In genomic region chr2:77245806-77246205, GRCm38 (mm10) we compare ENCODE assay signal across 14 mouse cellular contexts. TPM values are rescaled to one million over a fixed set of nuclear protein-coding genes. Genes with fewer than 3 reads are reported as not detected.
DNase-seq lines count a peak whose midpoint lies in the region; ATAC-seq and TF ChIP-seq lines count a peak whose summit lies in the region.
"Had no signal": no experiment of that assay in that cellular context is flagged by ENCODE, and none has a peak within 500 bp of the region (broad histone marks: within the 10 kb centered on the region; RNA-seq: fewer than 3 reads in every experiment).

No protein-coding gene starts in this region.

- no peak for DNase-seq in kidney, adult 8-10 months
- DNase-seq in embryonic facial prominence, embryonic 10.5 days (ENCODE audit: low spot score), result no peak
- peak; percentile 73 for DNase-seq in gastrocnemius, adult 2 months
- DNase-seq in limb, embryonic 11.5 days (ENCODE audit: low spot score), result no peak
- DNase-seq in adrenal gland, postnatal 4 days (ENCODE audit: low spot score in 2 of 2), result no peak
- no peak for DNase-seq in ovary, postnatal 10 days (ENCODE audit: low spot score)
- DNase-seq: adrenal gland, postnatal 25 days; cerebellum, adult 11 months; liver; right cerebral cortex, postnatal 4 days had no signal

- H3K9ac ChIP-seq in kidney, embryonic 15.5 days, result no peak overlapping the region
- H3K9ac ChIP-seq in limb, embryonic 11.5 days (ENCODE audit: low read length), result no peak overlapping the region
- H3K9ac ChIP-seq: intestine, embryonic 15.5 days had no signal

- no peak for TF ChIP-seq CTCF in gastrocnemius, adult 2 months (IDR thresholded peaks at IDR 0.05)

- H3K9me3 ChIP-seq in kidney, embryonic 15.5 days (replicated peaks), result no peaks in the 10 kb centered on the region
- no peaks in the 10 kb centered on the region for H3K9me3 ChIP-seq in embryonic facial prominence, embryonic 10.5 days
- H3K9me3 ChIP-seq in limb, embryonic 11.5 days (ENCODE audit: control insufficient read depth, low read length), result no peaks in the 10 kb centered on the region
- H3K9me3 ChIP-seq: intestine, embryonic 15.5 days had no signal

- 32% methylated on average over 3 of the region's 3 CpGs for WGBS in kidney, embryonic 15.5 days
- 67% methylated on average over 3 of the region's 3 CpGs for WGBS in embryonic facial prominence, embryonic 10.5 days
- 26% methylated on average over 3 of the region's 3 CpGs for WGBS in limb, embryonic 11.5 days

- 0 out of 2 replicates have a peak, but pooled peaks have one; percentile 10 for ATAC-seq in kidney, embryonic 15.5 days (replicated peaks; ENCODE audit: low FRiP score)
- ATAC-seq in limb, embryonic 11.5 days (ENCODE audit: insufficient number of reproducible peaks, low FRiP score, low TSS enrichment, low read depth), result no peak
- ATAC-seq: forebrain, embryonic 14.5 days; intestine, embryonic 15.5 days; midbrain, embryonic 16.5 days had no signal

- H3K4me2 ChIP-seq in kidney, embryonic 15.5 days, result no peak overlapping the region
- no peak overlapping the region for H3K4me2 ChIP-seq in limb, embryonic 11.5 days (ENCODE audit: low read depth, severe bottlenecking)
- H3K4me2 ChIP-seq: intestine, embryonic 15.5 days had no signal

- H3K27me3 ChIP-seq in kidney, embryonic 15.5 days, result no peaks in the 10 kb centered on the region
- H3K27me3 ChIP-seq in embryonic facial prominence, embryonic 10.5 days (replicated peaks; ENCODE audit: low read depth, poor library complexity, severe bottlenecking), result no peaks in the 10 kb centered on the region
- H3K27me3 ChIP-seq in limb, embryonic 11.5 days (ENCODE audit: control insufficient read depth, insufficient read depth, low read length), result no peaks in the 10 kb centered on the region
- H3K27me3 ChIP-seq: intestine, embryonic 15.5 days had no signal

- H3K27ac ChIP-seq in kidney, embryonic 15.5 days, result peak overlapping the region; percentile 80
- H3K27ac ChIP-seq in embryonic facial prominence, embryonic 10.5 days (replicated peaks), result peak overlapping the region; percentile 48; the same call in 1 of the 2 replicates
- H3K27ac ChIP-seq in gastrocnemius, adult 2 months, result peak overlapping the region; percentile 93
- peak overlapping the region; percentile 72; the same call in 1 of the 2 replicates for H3K27ac ChIP-seq in limb, embryonic 11.5 days (replicated peaks; ENCODE audit: low read depth, low read length)
- H3K27ac ChIP-seq: intestine, embryonic 15.5 days had no signal

- no peak overlapping the region for H3K4me3 ChIP-seq in kidney, embryonic 15.5 days (replicated peaks)
- H3K4me3 ChIP-seq in embryonic facial prominence, embryonic 10.5 days, result no peak overlapping the region
- H3K4me3 ChIP-seq in gastrocnemius, adult 2 months, result peak overlapping the region; percentile 46
- no peak overlapping the region for H3K4me3 ChIP-seq in limb, embryonic 11.5 days (ENCODE audit: low read depth, low read length)
- H3K4me3 ChIP-seq: intestine, embryonic 15.5 days had no signal

- H3K36me3 ChIP-seq in kidney, embryonic 15.5 days, result peaks cover 34% of the 10 kb centered on the region
- H3K36me3 ChIP-seq in embryonic facial prominence, embryonic 10.5 days (replicated peaks), result peaks cover 51% of the 10 kb centered on the region
- 0 out of 2 replicates have a peak, but pooled peaks cover 2% of the 10 kb centered on the region for H3K36me3 ChIP-seq in limb, embryonic 11.5 days (ENCODE audit: control insufficient read depth, insufficient read depth, low read length)
- H3K36me3 ChIP-seq: intestine, embryonic 15.5 days had no signal

- peaks cover 44% of the 10 kb centered on the region for H3K4me1 ChIP-seq in kidney, embryonic 15.5 days
- peaks cover 38% of the 10 kb centered on the region for H3K4me1 ChIP-seq in embryonic facial prominence, embryonic 10.5 days
- peaks cover 14% of the 10 kb centered on the region for H3K4me1 ChIP-seq in limb, embryonic 11.5 days (ENCODE audit: control insufficient read depth, insufficient read depth, low read length)
- H3K4me1 ChIP-seq: intestine, embryonic 15.5 days had no signal

- intact Hi-C loops in gastrocnemius, adult 2 months (cut with DNase I), result loop anchor here (10.0 kb wide), 1 partner anchor 459 kb away; no protein-coding TSS in a partner anchor

RNA-seq across cellular contexts. Expression of gene Sestd1, which starts 34.6 kb away (rescaled TPM):
- polyA plus RNA-seq in kidney, embryonic 15.5 days (2015; fragmentation: Nextera tagmentation; extraction: Ambion mirVana), result 26.6 and 31.1 TPM in 2 replicates
- polyA plus RNA-seq in embryonic facial prominence, embryonic 10.5 days (2016; fragmentation: Nextera tagmentation; extraction: Ambion mirVana), result 23.0 and 25.0 TPM in 2 replicates
- 10 to 100 TPM in 1 of 2 experiments, 1 to 10 TPM in 1; 9.8 to 10.3 TPM for total RNA-seq in gastrocnemius, adult 2 months (2021)
- polyA plus RNA-seq in limb, embryonic 11.5 days (2014; fragmentation: Nextera tagmentation; extraction: Ambion mirVana), result 28.5 and 32.1 TPM in 2 replicates
- 10 to 100 TPM; 21.6 to 29.8 TPM for total RNA-seq in adrenal gland, postnatal 4 days (2021)
